Mouse (Mus musculus) heart, postnatal 0 days (tissue): ENCODE measurements around the gene Magi1.

Experiments used
- CTCF ChIP-seq: IDR thresholded peaks from 2 replicates; pipeline ENCODE4 v1.5.1; 2016; ENCODE audit warnings: antibody characterized with exemption, control low read depth, low read depth
- EP300 ChIP-seq: IDR thresholded peaks from 2 replicates; pipeline ENCODE4 v1.6.1; 2016; ENCODE audit warnings: antibody characterized with exemption, low read depth

DNA sequence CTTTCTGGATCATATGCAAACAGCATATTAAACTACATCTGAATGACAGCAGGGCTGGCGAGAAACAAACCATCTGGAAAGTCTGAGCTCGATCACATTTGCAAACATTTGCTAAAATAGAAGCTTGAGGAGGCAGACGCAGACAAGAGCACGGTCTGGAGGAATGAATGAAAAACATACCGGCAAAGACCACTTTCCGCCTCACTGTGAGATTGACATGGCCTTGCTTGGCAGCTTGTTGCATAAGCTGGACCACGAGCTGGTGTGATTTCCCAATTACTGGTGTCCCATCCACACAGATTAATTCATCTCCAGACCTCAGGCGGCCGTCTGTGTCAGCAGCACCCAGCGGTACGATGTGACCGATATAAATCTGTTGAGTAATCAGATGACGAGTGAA lies 584.3 kb downstream of the Magi1 start:
- TF ChIP-seq CTCF (no peak), EP300 (no peak)
